In the genomic region with DNA sequence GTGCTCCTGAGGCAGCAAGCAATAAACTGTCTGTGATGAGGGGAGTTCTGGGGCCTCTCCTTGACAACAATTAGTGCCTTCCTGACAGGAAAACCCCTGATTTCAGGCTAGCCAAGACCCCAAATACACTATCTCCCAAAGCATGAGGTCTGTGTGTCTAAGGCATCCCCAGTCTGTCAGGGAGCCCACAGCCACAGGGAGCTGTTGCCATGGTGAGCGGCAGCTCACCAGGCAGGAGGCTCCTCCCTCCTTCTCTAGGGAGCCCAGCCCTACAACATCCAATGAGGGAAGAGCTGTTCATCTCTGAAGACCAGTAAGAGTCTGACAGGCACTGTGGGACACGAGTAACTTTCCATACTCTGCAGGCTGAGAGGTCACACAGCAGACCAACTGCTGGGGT, we compare ENCODE assay signal across 10 mouse cellular contexts. TPM values are rescaled to one million over a fixed set of nuclear protein-coding genes. Genes with fewer than 3 reads are reported as not detected.
DNase-seq lines count a peak whose midpoint lies in the region; ATAC-seq and TF ChIP-seq lines count a peak whose summit lies in the region.
"Had no signal": no experiment of that assay in that cellular context is flagged by ENCODE, and none has a peak within 500 bp of the region (broad histone marks: within the 10 kb centered on the region; RNA-seq: fewer than 3 reads in every experiment).

No protein-coding gene starts in this region.

- ATAC-seq in kidney, embryonic 15.5 days (replicated peaks; ENCODE audit: low FRiP score), result peak; percentile 70
- peak; percentile 84 for ATAC-seq in hindbrain, embryonic 13.5 days (ENCODE audit: low FRiP score)
- ATAC-seq in neural tube, embryonic 13.5 days (ENCODE audit: low read depth), result peak; percentile 76
- no peak for ATAC-seq in lung, postnatal 0 days
- no peak for ATAC-seq in megakaryocyte progenitor cell, adult 5-6 weeks (replicated peaks; ENCODE audit: poor library complexity)

- TF ChIP-seq CTCF in lung, postnatal 0 days (IDR thresholded peaks at IDR 0.05), result no peak

- H3K27ac ChIP-seq in kidney, embryonic 15.5 days, result no peak overlapping the region
- H3K27ac ChIP-seq in hindbrain, embryonic 13.5 days, result peak overlapping the region; percentile 81
- peak overlapping the region; percentile 81 for H3K27ac ChIP-seq in neural tube, embryonic 13.5 days (replicated peaks)
- no peak overlapping the region for H3K27ac ChIP-seq in lung, postnatal 0 days (ENCODE audit: low read length)

- H3K9me3 ChIP-seq in kidney, embryonic 15.5 days (replicated peaks), result no peaks in the 10 kb centered on the region
- H3K9me3 ChIP-seq in hindbrain, embryonic 13.5 days, result no peaks in the 10 kb centered on the region
- no peaks in the 10 kb centered on the region for H3K9me3 ChIP-seq in neural tube, embryonic 13.5 days
- H3K9me3 ChIP-seq in lung, postnatal 0 days (ENCODE audit: low read length), result no peaks in the 10 kb centered on the region
- H3K9me3 ChIP-seq: G1E had no signal

- H3K4me3 ChIP-seq in kidney, embryonic 15.5 days (replicated peaks), result no peak overlapping the region
- no peak overlapping the region for H3K4me3 ChIP-seq in hindbrain, embryonic 13.5 days
- no peak overlapping the region for H3K4me3 ChIP-seq in neural tube, embryonic 13.5 days
- H3K4me3 ChIP-seq in lung, postnatal 0 days (ENCODE audit: low read depth, low read length), result no peak overlapping the region

- 2% methylated on average over 2 of the region's 2 CpGs for WGBS in kidney, embryonic 15.5 days
- WGBS in hindbrain, embryonic 13.5 days, result 0% methylated on average over 2 of the region's 2 CpGs
- 2% methylated on average over 2 of the region's 2 CpGs for WGBS in neural tube, embryonic 13.5 days
- WGBS in lung, postnatal 0 days, result 3% methylated on average over 2 of the region's 2 CpGs

- H3K27me3 ChIP-seq in kidney, embryonic 15.5 days, result peaks cover 45% of the 10 kb centered on the region
- peaks cover 20% of the 10 kb centered on the region for H3K27me3 ChIP-seq in hindbrain, embryonic 13.5 days
- peaks cover 30% of the 10 kb centered on the region for H3K27me3 ChIP-seq in neural tube, embryonic 13.5 days
- H3K27me3 ChIP-seq in lung, postnatal 0 days (replicated peaks; ENCODE audit: insufficient read depth, low read length), result peaks cover 15% of the 10 kb centered on the region; the same call in 1 of the 2 replicates

- H3K4me1 ChIP-seq in kidney, embryonic 15.5 days, result peaks cover 8% of the 10 kb centered on the region
- peaks cover 50% of the 10 kb centered on the region for H3K4me1 ChIP-seq in hindbrain, embryonic 13.5 days (replicated peaks)
- peaks cover 44% of the 10 kb centered on the region for H3K4me1 ChIP-seq in neural tube, embryonic 13.5 days (replicated peaks)
- H3K4me1 ChIP-seq in lung, postnatal 0 days (ENCODE audit: insufficient read depth, low read depth, low read length), result no peaks in the 10 kb centered on the region

- no peak overlapping the region for H3K9ac ChIP-seq in kidney, embryonic 15.5 days
- peak overlapping the region; percentile 49; the same call in 1 of the 2 replicates for H3K9ac ChIP-seq in hindbrain, embryonic 13.5 days
- 0 out of 2 replicates have a peak overlapping the region, but pooled peaks have one; percentile 13 for H3K9ac ChIP-seq in neural tube, embryonic 13.5 days
- no peak overlapping the region for H3K9ac ChIP-seq in lung, postnatal 0 days (replicated peaks; ENCODE audit: low read depth)

- no peak overlapping the region for H3K4me2 ChIP-seq in kidney, embryonic 15.5 days
- peak overlapping the region; percentile 25; the same call in 1 of the 2 replicates for H3K4me2 ChIP-seq in hindbrain, embryonic 13.5 days
- H3K4me2 ChIP-seq in neural tube, embryonic 13.5 days, result 0 out of 2 replicates have a peak overlapping the region, but pooled peaks have one; percentile 6
- H3K4me2 ChIP-seq in lung, postnatal 0 days (replicated peaks; ENCODE audit: low read depth, low read length), result no peak overlapping the region

- TF ChIP-seq EP300 in lung, postnatal 0 days (IDR thresholded peaks at IDR 0.05), result no peak

- DNase-seq in kidney, postnatal 4 days, result no peak
- DNase-seq in embryo, embryonic 9.5 days (ENCODE audit: extremely low spot score), result peak; percentile 19
- DNase-seq in lung, postnatal 0 days (ENCODE audit: low spot score), result no peak
- DNase-seq in lung, postnatal 36 days, result no peak

- H3K36me3 ChIP-seq in kidney, embryonic 15.5 days, result no peaks in the 10 kb centered on the region
- H3K36me3 ChIP-seq in hindbrain, embryonic 13.5 days, result no peaks in the 10 kb centered on the region
- H3K36me3 ChIP-seq in neural tube, embryonic 13.5 days, result no peaks in the 10 kb centered on the region
- no peaks in the 10 kb centered on the region for H3K36me3 ChIP-seq in lung, postnatal 0 days (ENCODE audit: insufficient read depth, low read length)
- H3K36me3 ChIP-seq: G1E had no signal

RNA-seq across cellular contexts. Expression of gene Eef1a2, which starts 3.0 kb away (rescaled TPM):
- 0.08 and 0.17 TPM in 2 replicates for polyA plus RNA-seq in kidney, embryonic 15.5 days (2015; fragmentation: Nextera tagmentation; extraction: Ambion mirVana)
- polyA plus RNA-seq in hindbrain, embryonic 13.5 days (2015; fragmentation: Nextera tagmentation; extraction: Ambion mirVana), result 6.4 and 6.7 TPM in 2 replicates
- polyA plus RNA-seq in neural tube, embryonic 13.5 days (2015; fragmentation: Nextera tagmentation; extraction: Ambion mirVana), result 7.7 and 8.9 TPM in 2 replicates
- polyA plus RNA-seq in lung, postnatal 0 days (2015; fragmentation: Nextera tagmentation; extraction: Ambion mirVana), result 0.14 and 0.20 TPM in 2 replicates
- total RNA-seq in megakaryocyte progenitor cell, adult 5-6 weeks (2015), result not detected in 2 replicates
- total RNA-seq in megakaryocyte progenitor cell, adult 5-6 weeks (2017), result not detected in 2 replicates
- polyA plus RNA-seq: G1E had no signal

RNA-seq across cellular contexts. Expression of gene Kcnq2, which starts 24.7 kb away (rescaled TPM):
- 0.33 and 0.68 TPM in 2 replicates for polyA plus RNA-seq in kidney, embryonic 15.5 days (2015; fragmentation: Nextera tagmentation; extraction: Ambion mirVana)
- 50.0 and 53.9 TPM in 2 replicates for polyA plus RNA-seq in hindbrain, embryonic 13.5 days (2015; fragmentation: Nextera tagmentation; extraction: Ambion mirVana)
- 43.9 TPM in 2 replicates for polyA plus RNA-seq in neural tube, embryonic 13.5 days (2015; fragmentation: Nextera tagmentation; extraction: Ambion mirVana)
- polyA plus RNA-seq in lung, postnatal 0 days (2015; fragmentation: Nextera tagmentation; extraction: Ambion mirVana), result 0.04 TPM in 1 of 2 replicates, not detected in the other
- not detected in 2 replicates for total RNA-seq in megakaryocyte progenitor cell, adult 5-6 weeks (2015)
- not detected in 2 replicates for total RNA-seq in megakaryocyte progenitor cell, adult 5-6 weeks (2017)
- total RNA-seq: heart, postnatal 10 days had no signal
- polyA plus RNA-seq: G1E had no signal

RNA-seq across cellular contexts. Expression of gene Ppdpf, which starts 27.3 kb away (rescaled TPM):
- polyA plus RNA-seq in kidney, embryonic 15.5 days (2015; fragmentation: Nextera tagmentation; extraction: Ambion mirVana), result 315 and 330 TPM in 2 replicates
- polyA plus RNA-seq in hindbrain, embryonic 13.5 days (2015; fragmentation: Nextera tagmentation; extraction: Ambion mirVana), result 444 TPM in 2 replicates
- polyA plus RNA-seq in neural tube, embryonic 13.5 days (2015; fragmentation: Nextera tagmentation; extraction: Ambion mirVana), result 331 and 431 TPM in 2 replicates
- polyA plus RNA-seq in lung, postnatal 0 days (2015; fragmentation: Nextera tagmentation; extraction: Ambion mirVana), result 261 and 262 TPM in 2 replicates
- 85.7 and 109 TPM in 2 replicates for total RNA-seq in megakaryocyte progenitor cell, adult 5-6 weeks (2015)
- total RNA-seq in megakaryocyte progenitor cell, adult 5-6 weeks (2017), result 68.8 and 73.0 TPM in 2 replicates

RNA-seq across cellular contexts. Expression of gene Ptk6, which starts 42.8 kb away (rescaled TPM):
- polyA plus RNA-seq in kidney, embryonic 15.5 days (2015; fragmentation: Nextera tagmentation; extraction: Ambion mirVana), result 0.04 TPM in 1 of 2 replicates, not detected in the other
- polyA plus RNA-seq in hindbrain, embryonic 13.5 days (2015; fragmentation: Nextera tagmentation; extraction: Ambion mirVana), result not detected in 2 replicates
- not detected in 2 replicates for polyA plus RNA-seq in neural tube, embryonic 13.5 days (2015; fragmentation: Nextera tagmentation; extraction: Ambion mirVana)
- polyA plus RNA-seq in lung, postnatal 0 days (2015; fragmentation: Nextera tagmentation; extraction: Ambion mirVana), result 0.23 and 0.25 TPM in 2 replicates
- not detected in 2 replicates for total RNA-seq in megakaryocyte progenitor cell, adult 5-6 weeks (2015)
- total RNA-seq in megakaryocyte progenitor cell, adult 5-6 weeks (2017), result not detected in 2 replicates
- total RNA-seq: heart, postnatal 10 days had no signal
- polyA plus RNA-seq: G1E had no signal

RNA-seq across cellular contexts. Expression of gene Srms, which starts 53.2 kb away (rescaled TPM):
- 0.24 and 0.45 TPM in 2 replicates for polyA plus RNA-seq in kidney, embryonic 15.5 days (2015; fragmentation: Nextera tagmentation; extraction: Ambion mirVana)
- polyA plus RNA-seq in hindbrain, embryonic 13.5 days (2015; fragmentation: Nextera tagmentation; extraction: Ambion mirVana), result 0.19 and 0.25 TPM in 2 replicates
- polyA plus RNA-seq in neural tube, embryonic 13.5 days (2015; fragmentation: Nextera tagmentation; extraction: Ambion mirVana), result 0.14 and 0.22 TPM in 2 replicates
- polyA plus RNA-seq in lung, postnatal 0 days (2015; fragmentation: Nextera tagmentation; extraction: Ambion mirVana), result 2.5 and 2.6 TPM in 2 replicates
- total RNA-seq in megakaryocyte progenitor cell, adult 5-6 weeks (2015), result not detected in 2 replicates
- total RNA-seq in megakaryocyte progenitor cell, adult 5-6 weeks (2017), result not detected in 2 replicates
- polyA plus RNA-seq: G1E had no signal

Comparison
In these comparisons a context has a peak if more than half of its experiments do, and no peak if none do; other contexts are left out.
1. ATAC-seq: peak in kidney, embryonic 15.5 days (single experiment), hindbrain, embryonic 13.5 days (single experiment) and neural tube, embryonic 13.5 days (single experiment); none in lung, postnatal 0 days (single experiment) and megakaryocyte progenitor cell, adult 5-6 weeks (single experiment).
2. H3K27ac ChIP-seq: peak in hindbrain, embryonic 13.5 days (single experiment) and neural tube, embryonic 13.5 days (single experiment); none in kidney, embryonic 15.5 days (single experiment) and lung, postnatal 0 days (single experiment).
3. H3K4me2 ChIP-seq: peak in hindbrain, embryonic 13.5 days (single experiment) and neural tube, embryonic 13.5 days (single experiment); none in kidney, embryonic 15.5 days (single experiment) and lung, postnatal 0 days (single experiment).
4. H3K9ac ChIP-seq: peak in hindbrain, embryonic 13.5 days (single experiment) and neural tube, embryonic 13.5 days (single experiment); none in kidney, embryonic 15.5 days (single experiment) and lung, postnatal 0 days (single experiment).
5. RNA of gene Kcnq2, which starts 24.7 kb away (polyA plus RNA-seq): 50.0 to 53.9 TPM in hindbrain, embryonic 13.5 days and 43.9 TPM in neural tube, embryonic 13.5 days; 0.33 to 0.68 TPM in kidney, embryonic 15.5 days and 0.04 TPM in lung, postnatal 0 days; every median in the first group is over 10 times any median in the second.